Mouse (Mus musculus) forebrain, embryonic 15.5 days (tissue): ENCODE data around the gene Rasa3. TPM values are rescaled to one million over a fixed set of nuclear protein-coding genes. Genes with fewer than 3 reads are reported as not detected.
A peak's percentile ranks its signal among the peaks of the same experiment; 100 is the strongest.

Experiments
- ATAC-seq: fragments of 200-750 bp; cut with Nextera tagmentation; replicated peaks from 2 replicates; pipeline ENCODE4 v1.8.0; 2017; ENCODE audit warnings: mild to moderate bottlenecking, moderate TSS enrichment, moderate library complexity
- H3K27ac ChIP-seq: fragments of 300-500 bp; sonication (generic); replicated peaks from 2 replicates; pipeline ENCODE4 v1.5.1; 2015; ENCODE audit warnings: mild to moderate bottlenecking, inconsistent platforms
- H3K27me3 ChIP-seq: fragments of 300-500 bp; sonication (generic); 2 replicates; pipeline ENCODE4 v1.6.1; 2015; ENCODE audit warnings: inconsistent platforms
- H3K36me3 ChIP-seq: fragments of 300-500 bp; sonication (generic); 2 replicates; pipeline ENCODE4 v1.6.1; 2015; ENCODE audit warnings: mild to moderate bottlenecking, inconsistent platforms
- H3K4me1 ChIP-seq: fragments of 300-500 bp; sonication (generic); 2 replicates; pipeline ENCODE4 v1.6.1; 2015; ENCODE audit warnings: inconsistent platforms
- H3K4me2 ChIP-seq: fragments of 300-500 bp; sonication (generic); replicated peaks from 2 replicates; pipeline ENCODE4 v1.6.1; 2015; ENCODE audit warnings: mild to moderate bottlenecking, inconsistent platforms
- H3K4me3 ChIP-seq: fragments of 300-500 bp; sonication (generic); 2 replicates; pipeline ENCODE4 v1.5.1; 2015; ENCODE audit warnings: mild to moderate bottlenecking, inconsistent platforms
- H3K9ac ChIP-seq: fragments of 300-500 bp; sonication (generic); replicated peaks from 2 replicates; pipeline ENCODE4 v1.6.1; 2015; ENCODE audit warnings: mild to moderate bottlenecking, inconsistent platforms
- H3K9me3 ChIP-seq: fragments of 300-500 bp; sonication (generic); 2 replicates; pipeline ENCODE4 v1.6.1; 2016; ENCODE audit warnings: inconsistent platforms
- WGBS: fragments of 180-500 bp; shearing (Covaris S2); methylation state at CpG from one replicate; pipeline ENCODE4 v1.1.7; 2015; ENCODE audit warnings: mixed read lengths; 5-methylcytosine and 5-hydroxymethylcytosine counted together
- polyA plus RNA-seq: library from polyadenylated mRNA; unstranded; fragments of >200 nt; fragmentation: Nextera tagmentation; extraction: Ambion mirVana; gene quantifications from 2 replicates; pipeline ENCODE4 v1.2.1, GENCODE M21; 2015

Rasa3 gene
- polyA plus RNA-seq: 22.1 and 23.4 TPM in 2 replicates

- H3K27ac ChIP-seq: peak within 1 kb of the TSS; percentile 90
- WGBS: under 1% methylated on average over 42 of the region's 42 CpGs
- no peaks in the 10 kb centered on the region for H3K36me3 ChIP-seq
- peak within 1 kb of the TSS; percentile 65 for H3K9ac ChIP-seq
- H3K4me3 ChIP-seq: peak within 1 kb of the TSS; percentile 86
- no peaks in the 10 kb centered on the region for H3K27me3 ChIP-seq
- no peaks in the 10 kb centered on the region for H3K9me3 ChIP-seq
- ATAC-seq: peak; percentile 99
- peaks cover 27% of the 10 kb centered on the region for H3K4me1 ChIP-seq
- peak within 1 kb of the TSS; percentile 60 for H3K4me2 ChIP-seq
These were observed at the start of gene Rasa3 for GRCm38 (mm10) chr8:13677413-13677883. Gene Rasa3, minus strand, starts transcription at chr8:13677603.

GRCm38 (mm10) chr8:13725722-13726121, 48.3 kb upstream of the Rasa3 start:
- Histone ChIP-seq H3K9ac (no peak overlapping the region), H3K9me3 (no peaks in the 10 kb centered on the region), H3K27me3 (no peaks in the 10 kb centered on the region), H3K4me2 (no peak overlapping the region), H3K4me3 (no peak overlapping the region), H3K4me1 (no peaks in the 10 kb centered on the region), H3K36me3 (no peaks in the 10 kb centered on the region), H3K27ac (no peak overlapping the region)
- no peak for ATAC-seq

- Histone ChIP-seq H3K9ac (no peak overlapping the region), H3K4me2 (no peak overlapping the region), H3K27ac (no peak overlapping the region), H3K27me3 (no peaks in the 10 kb centered on the region), H3K4me3 (no peak overlapping the region), H3K9me3 (no peaks in the 10 kb centered on the region), H3K36me3 (no peaks in the 10 kb centered on the region), H3K4me1 (no peaks in the 10 kb centered on the region)
- ATAC-seq: no peak
- 92% methylated on average over 8 of the region's 8 CpGs for WGBS
These were observed 41.6 kb upstream of the Rasa3 start for GRCm38 (mm10) chr8:13718980-13719379.

GRCm38 (mm10) chr8:13708514-13708913, 31.1 kb upstream of the Rasa3 start:
- Histone ChIP-seq H3K4me2 (no peak overlapping the region), H3K27ac (no peak overlapping the region), H3K27me3 (no peaks in the 10 kb centered on the region), H3K9ac (no peak overlapping the region), H3K4me3 (no peak overlapping the region), H3K36me3 (no peaks in the 10 kb centered on the region), H3K4me1 (peaks cover 11% of the 10 kb centered on the region), H3K9me3 (no peaks in the 10 kb centered on the region)
- ATAC-seq: no peak
- WGBS: 90% methylated on average over 5 of the region's 5 CpGs

- no peak overlapping the region for H3K4me3 ChIP-seq
- H3K27ac ChIP-seq: no peak overlapping the region
- H3K36me3 ChIP-seq: no peaks in the 10 kb centered on the region
- H3K4me1 ChIP-seq: peaks cover 11% of the 10 kb centered on the region
- no peak overlapping the region for H3K4me2 ChIP-seq
- WGBS: 88% methylated on average over 5 of the region's 5 CpGs
- no peaks in the 10 kb centered on the region for H3K9me3 ChIP-seq
- no peak for ATAC-seq
- no peak overlapping the region for H3K9ac ChIP-seq
- no peaks in the 10 kb centered on the region for H3K27me3 ChIP-seq
These were observed 29.5 kb upstream of the Rasa3 start for GRCm38 (mm10) chr8:13706918-13707317.

GRCm38 (mm10) chr8:13705668-13706067, 28.3 kb upstream of the Rasa3 start, which contains the start of gene Cfap97d2:
Gene Cfap97d2, plus strand, starts transcription at chr8:13705889.
- Histone ChIP-seq H3K4me1 (peaks cover 11% of the 10 kb centered on the region), H3K4me2 (peak within 1 kb of the TSS; percentile 29), H3K9me3 (no peaks in the 10 kb centered on the region), H3K27ac (peak within 1 kb of the TSS; percentile 78), H3K9ac (0 out of 2 replicates have a peak within 1 kb of the TSS, but pooled peaks have one; percentile 28), H3K36me3 (no peaks in the 10 kb centered on the region), H3K4me3 (peak within 1 kb of the TSS; percentile 21; the same call in 1 of the 2 replicates), H3K27me3 (no peaks in the 10 kb centered on the region)
- under 1% methylated on average over 5 of the region's 5 CpGs for WGBS
- peak; percentile 99 for ATAC-seq

- Histone ChIP-seq H3K4me2 (no peak overlapping the region), H3K36me3 (no peaks in the 10 kb centered on the region), H3K9me3 (no peaks in the 10 kb centered on the region), H3K4me1 (peaks cover 11% of the 10 kb centered on the region), H3K27me3 (no peaks in the 10 kb centered on the region), H3K9ac (no peak overlapping the region), H3K27ac (no peak overlapping the region), H3K4me3 (no peak overlapping the region)
- no peak for ATAC-seq
- WGBS: 90% methylated on average over 4 of the region's 4 CpGs
These were observed 26.9 kb upstream of the Rasa3 start for GRCm38 (mm10) chr8:13704301-13704700.

- H3K9ac ChIP-seq: no peak overlapping the region
- no peak for ATAC-seq
- no peak overlapping the region for H3K4me3 ChIP-seq
- WGBS: 95% methylated on average over 6 of the region's 6 CpGs
- no peaks in the 10 kb centered on the region for H3K36me3 ChIP-seq
- H3K4me1 ChIP-seq: peaks cover 11% of the 10 kb centered on the region
- H3K27ac ChIP-seq: no peak overlapping the region
- no peaks in the 10 kb centered on the region for H3K9me3 ChIP-seq
- no peaks in the 10 kb centered on the region for H3K27me3 ChIP-seq
- no peak overlapping the region for H3K4me2 ChIP-seq
These were observed 26.4 kb upstream of the Rasa3 start for GRCm38 (mm10) chr8:13703756-13704155.

GRCm38 (mm10) chr8:13702755-13703154, 25.4 kb upstream of the Rasa3 start:
- H3K9ac ChIP-seq: no peak overlapping the region
- H3K9me3 ChIP-seq: no peaks in the 10 kb centered on the region
- ATAC-seq: no peak
- H3K36me3 ChIP-seq: no peaks in the 10 kb centered on the region
- peaks cover 11% of the 10 kb centered on the region for H3K4me1 ChIP-seq
- no peak overlapping the region for H3K27ac ChIP-seq
- no peak overlapping the region for H3K4me2 ChIP-seq
- H3K27me3 ChIP-seq: no peaks in the 10 kb centered on the region
- H3K4me3 ChIP-seq: no peak overlapping the region
- 58% methylated on average over 4 of the region's 4 CpGs for WGBS

GRCm38 (mm10) chr8:13699323-13699949, 22.0 kb upstream of the Rasa3 start:
- H3K36me3 ChIP-seq: no peaks in the 10 kb centered on the region
- no peaks in the 10 kb centered on the region for H3K4me1 ChIP-seq
- 76% methylated on average over 5 of the region's 5 CpGs for WGBS
- no peak overlapping the region for H3K4me3 ChIP-seq
- no peak overlapping the region for H3K4me2 ChIP-seq
- no peak overlapping the region for H3K9ac ChIP-seq
- no peak for ATAC-seq
- no peaks in the 10 kb centered on the region for H3K27me3 ChIP-seq
- H3K27ac ChIP-seq: no peak overlapping the region
- no peaks in the 10 kb centered on the region for H3K9me3 ChIP-seq

- Histone ChIP-seq H3K27me3 (no peaks in the 10 kb centered on the region), H3K27ac (no peak overlapping the region), H3K9me3 (no peaks in the 10 kb centered on the region), H3K9ac (no peak overlapping the region), H3K4me1 (peaks cover 4% of the 10 kb centered on the region; the same call in 1 of the 2 replicates), H3K4me3 (no peak overlapping the region), H3K4me2 (no peak overlapping the region), H3K36me3 (no peaks in the 10 kb centered on the region)
- 87% methylated on average over 3 of the region's 3 CpGs for WGBS
- ATAC-seq: no peak
These were observed 20.9 kb upstream of the Rasa3 start for GRCm38 (mm10) chr8:13698281-13698680.

GRCm38 (mm10) chr8:13697681-13698080, 20.3 kb upstream of the Rasa3 start:
- H3K4me2 ChIP-seq: no peak overlapping the region
- ATAC-seq: no peak
- H3K27ac ChIP-seq: no peak overlapping the region
- no peaks in the 10 kb centered on the region for H3K9me3 ChIP-seq
- peaks cover 4% of the 10 kb centered on the region; the same call in 1 of the 2 replicates for H3K4me1 ChIP-seq
- H3K36me3 ChIP-seq: no peaks in the 10 kb centered on the region
- H3K27me3 ChIP-seq: no peaks in the 10 kb centered on the region
- H3K9ac ChIP-seq: no peak overlapping the region
- no peak overlapping the region for H3K4me3 ChIP-seq
- WGBS: 77% methylated on average over 8 of the region's 8 CpGs

GRCm38 (mm10) chr8:13697196-13697595, 19.8 kb upstream of the Rasa3 start:
- no peak for ATAC-seq
- no peak overlapping the region for H3K4me2 ChIP-seq
- no peaks in the 10 kb centered on the region for H3K36me3 ChIP-seq
- H3K27ac ChIP-seq: no peak overlapping the region
- 83% methylated on average over 8 of the region's 8 CpGs for WGBS
- H3K9me3 ChIP-seq: no peaks in the 10 kb centered on the region
- peaks cover 4% of the 10 kb centered on the region; the same call in 1 of the 2 replicates for H3K4me1 ChIP-seq
- H3K4me3 ChIP-seq: no peak overlapping the region
- no peak overlapping the region for H3K9ac ChIP-seq
- H3K27me3 ChIP-seq: no peaks in the 10 kb centered on the region
